Mouse (Mus musculus) CH12.LX (cell line): ENCODE measurements at regions not wholly inside any gene's neighbourhood (a gene's known extent, or its start where the extent isn't known, plus 50 kb on each side); places are given as distances from the start of the nearest gene placed in this dataset.

Source experiments
- CTCF ChIP-seq, 2 experiments: IDR thresholded peaks in 1 of 2; conservative IDR thresholded peaks in 1 of 2; 2 replicates each; pipeline ENCODE4 v1.5.1; 2011 to 2012; ENCODE audit warnings: low read depth in 2 of 2, low read length in 2 of 2, improper control_type of control experiment in 1 of 2, inconsistent platforms in 1 of 2, mild to moderate bottlenecking in 1 of 2, moderate library complexity in 1 of 2
- EP300 ChIP-seq: IDR thresholded peaks from 2 replicates; pipeline ENCODE4 v1.6.1; 2011; ENCODE audit warnings: low read length, improper control_type of control experiment
- MAZ ChIP-seq: IDR thresholded peaks from 2 replicates; pipeline ENCODE4 v1.6.1; 2012; ENCODE audit warnings: low read depth, mild to moderate bottlenecking, inconsistent platforms, low read length, improper control_type of control experiment, moderate library complexity
- MEF2A ChIP-seq: IDR thresholded peaks from 2 replicates; pipeline ENCODE4 v1.6.1; 2014; ENCODE audit warnings: low read depth, mild to moderate bottlenecking, inconsistent platforms, low read length, improper control_type of control experiment, borderline replicate concordance
- NRF1 ChIP-seq: IDR thresholded peaks from 2 replicates; pipeline ENCODE4 v1.6.1; 2014; ENCODE audit warnings: low read depth, mild to moderate bottlenecking, inconsistent platforms, low read length, improper control_type of control experiment, moderate library complexity
- POLR2A ChIP-seq: IDR thresholded peaks from 2 replicates; pipeline ENCODE4 v1.6.1; 2011; ENCODE audit warnings: low read depth, mild to moderate bottlenecking, improper control_type of control experiment, low read length
- POLR2AphosphoS2 ChIP-seq: IDR thresholded peaks from 2 replicates; pipeline ENCODE4 v1.6.1; 2011; ENCODE audit warnings: low read depth, low read length, improper control_type of control experiment
- USF1 ChIP-seq: IDR thresholded peaks from 2 replicates; pipeline ENCODE4 v1.6.1; 2014; ENCODE audit warnings: low read depth, mild to moderate bottlenecking, inconsistent platforms, low read length, improper control_type of control experiment

DNA sequence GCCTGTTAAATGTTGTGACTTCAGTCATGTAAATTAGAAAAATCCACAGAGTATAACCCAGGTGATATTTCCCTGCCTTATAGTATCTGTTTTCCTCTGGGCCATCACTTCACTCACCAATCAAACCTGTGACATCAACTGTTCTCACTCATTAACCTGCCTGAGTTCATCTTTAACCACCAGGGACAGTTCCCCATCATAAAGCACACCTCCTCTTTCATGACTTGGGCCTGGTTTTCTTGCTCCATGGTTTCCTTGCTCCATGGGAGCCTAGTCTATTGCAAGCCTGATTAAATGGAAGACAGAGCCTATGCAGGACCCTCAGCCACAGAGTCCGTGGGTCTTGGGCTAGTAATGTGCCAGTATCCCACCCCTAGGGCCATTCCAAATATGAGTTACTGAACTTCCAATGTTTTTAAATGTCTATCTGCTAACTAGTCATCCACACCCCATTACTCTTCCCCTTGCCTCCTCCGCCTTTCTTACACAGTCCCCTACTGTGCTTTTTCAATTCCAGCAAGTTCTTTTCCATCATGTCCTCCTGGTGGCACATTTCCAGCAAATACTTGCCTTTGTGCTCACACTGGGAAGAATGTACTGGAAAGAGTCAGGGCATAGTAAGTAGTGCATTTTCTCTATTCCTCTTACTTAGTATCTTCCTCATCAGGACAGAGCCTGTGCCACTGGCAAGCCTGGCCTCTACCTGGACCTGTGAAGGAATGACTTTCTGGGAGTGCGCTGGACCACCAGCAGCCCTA is 69.4 kb upstream of the Foxa2 start:
- no peak for TF ChIP-seq NRF1
- TF ChIP-seq POLR2AphosphoS2 = no peak
- no peak for TF ChIP-seq CTCF (conservative IDR thresholded peaks at IDR 0.05 in 1 of 2, IDR thresholded peaks at IDR 0.05 in 1 of 2; ENCODE audit: low read depth in 2 of 2, low read length in 2 of 2)
- no peak for TF ChIP-seq POLR2A
- no peak for TF ChIP-seq EP300
- TF ChIP-seq USF1 = no peak
- TF ChIP-seq MAZ = no peak
- no peak for TF ChIP-seq MEF2A
